Mouse (Mus musculus) Muller cell, postnatal 12 days (primary cell): Measurements from ENCODE around the gene Rps11.
"Not testable (repeated sequence)": the region's sequence is repeated elsewhere in the genome, so short reads cannot be mapped to it uniquely, and the experiment has no call there.

ENCODE experiments used
- DNase-seq: peaks from one replicate; pipeline ENCODE4 v3.0.0-alpha.2; 2015; ENCODE audit errors: inconsistent ontology term

Gene Rps11

DNA sequence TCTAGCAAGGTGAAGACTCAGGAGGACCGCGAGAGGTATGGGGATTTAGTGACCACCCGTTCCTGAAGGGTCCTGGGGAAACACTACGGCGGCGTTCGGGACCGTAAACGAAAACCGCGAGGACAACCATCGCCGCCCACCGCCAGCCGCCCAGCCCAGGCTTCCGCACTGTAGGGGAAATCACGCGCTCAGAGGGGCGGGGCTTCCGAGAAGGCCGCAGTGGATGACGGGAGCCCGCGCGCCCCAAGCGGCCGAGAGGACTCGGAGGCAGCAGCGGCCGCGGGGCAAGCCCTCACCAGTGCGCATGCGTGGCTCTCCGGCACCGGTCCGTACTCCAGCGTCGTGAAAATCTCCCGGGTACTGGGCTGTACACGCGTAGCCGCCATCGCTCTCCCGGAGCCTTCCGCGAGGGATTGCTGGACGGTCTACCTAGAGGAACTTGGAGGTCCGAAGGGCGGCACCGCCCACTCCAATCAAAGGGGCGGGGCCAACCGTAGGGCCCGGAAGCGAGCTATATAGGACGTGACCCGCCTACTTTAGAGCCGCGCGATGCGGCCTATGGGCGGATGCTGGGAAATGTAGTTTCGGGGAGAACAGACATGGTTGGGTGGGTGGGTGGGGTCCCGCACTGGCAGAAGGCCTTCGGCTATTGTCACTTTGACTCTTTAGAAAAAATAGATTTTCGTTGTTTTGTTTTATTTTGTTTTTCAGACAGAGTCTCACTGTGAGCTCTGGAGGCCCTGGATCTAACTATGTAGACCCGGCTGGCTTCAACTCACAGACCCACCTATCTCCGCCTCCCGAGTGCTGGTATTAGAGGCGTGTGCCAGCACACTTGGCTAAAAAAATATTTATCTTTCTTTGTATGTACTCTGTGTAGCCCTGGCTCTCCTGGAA is 30.1 kb upstream of the Rps11 start, which contains the start of the genes Pih1d1 and Aldh16a1:
Pih1d1 (plus strand) TSS at position 208 of the 897 bp plus-strand sequence.
Aldh16a1 (minus strand) TSS at position 489 of the 897 bp plus-strand sequence.
- DNase-seq, result peak; percentile 98

DNA sequence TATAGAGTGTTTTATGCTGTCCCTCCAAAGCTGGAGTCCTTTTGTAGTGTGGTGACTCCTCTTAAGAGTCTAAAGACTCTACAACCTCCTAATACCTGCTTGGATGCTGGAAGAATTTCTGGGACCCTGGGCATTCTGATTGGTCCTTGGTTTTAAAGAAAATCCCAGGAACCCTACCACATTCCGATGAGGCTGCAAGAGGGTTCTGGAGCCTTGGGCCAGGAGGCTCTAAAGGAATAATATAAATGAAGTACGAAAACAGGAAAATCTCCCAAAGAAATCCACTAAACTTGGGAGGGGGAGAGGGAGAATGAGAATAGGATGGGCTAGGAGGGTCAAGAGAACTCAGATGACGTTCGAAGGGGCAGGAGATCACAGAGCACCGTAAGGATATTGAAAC is 29.3 kb upstream of the Rps11 start:
- DNase-seq, result no peak

DNA sequence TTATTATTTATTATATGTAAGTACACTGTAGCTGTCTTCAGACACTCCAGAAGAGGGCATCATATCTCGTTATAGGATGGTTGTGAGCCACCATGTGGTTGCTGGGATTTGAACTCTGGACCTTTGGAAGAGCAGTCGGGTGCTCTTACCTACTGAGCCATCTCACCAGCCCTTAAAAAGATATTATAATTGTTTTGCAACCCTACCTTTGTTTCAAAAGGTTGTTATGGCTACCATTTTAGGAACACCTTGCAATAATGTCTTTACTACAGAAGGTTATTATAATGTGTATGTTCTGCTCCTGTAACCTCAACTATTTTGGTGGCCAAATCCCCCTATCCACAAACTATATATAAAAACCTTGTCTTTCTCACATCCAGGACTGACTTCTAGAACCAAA is 28.8 kb upstream of the Rps11 start:
- not testable (repeated sequence) for DNase-seq

DNA sequence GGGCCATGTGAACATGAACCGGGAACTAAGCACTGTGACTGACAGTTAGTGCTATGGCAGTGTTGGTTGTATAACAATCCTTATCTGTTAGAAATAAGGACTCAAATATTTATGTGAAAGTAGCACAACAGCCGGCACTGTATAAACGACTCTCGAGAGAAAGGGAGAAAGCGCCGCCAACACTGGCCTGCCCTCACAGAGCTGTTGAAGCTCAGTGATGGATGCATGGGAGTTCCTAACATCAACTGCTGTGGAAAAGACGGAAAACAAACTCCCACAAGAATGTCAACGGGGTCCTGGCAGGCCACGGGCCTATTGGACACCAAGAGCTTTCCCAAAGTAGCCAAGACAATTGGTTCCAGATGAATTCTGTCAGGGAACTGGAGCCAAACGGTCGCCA is 27.1 kb upstream of the Rps11 start:
- DNase-seq, result no peak

DNA sequence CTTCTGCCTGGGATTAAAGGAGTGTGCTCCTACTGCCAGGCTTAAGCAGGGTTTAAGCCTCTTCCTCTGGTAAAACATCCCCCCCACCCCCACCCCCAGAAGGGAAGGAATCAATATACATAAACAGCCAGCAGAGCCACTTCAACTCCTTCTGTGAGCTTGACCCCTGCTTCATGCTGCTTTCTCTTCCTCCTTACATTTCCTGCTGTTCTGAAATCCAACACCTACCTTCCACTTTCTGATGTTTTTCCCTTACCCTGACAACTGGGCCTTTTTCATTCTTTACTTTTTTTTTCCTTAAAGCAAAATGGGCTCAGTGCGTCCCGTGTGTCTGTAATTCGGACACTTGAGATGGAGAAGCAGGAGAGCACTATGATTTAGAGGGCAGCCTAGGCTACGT is 26.1 kb upstream of the Rps11 start:
- DNase-seq, result no peak

DNA sequence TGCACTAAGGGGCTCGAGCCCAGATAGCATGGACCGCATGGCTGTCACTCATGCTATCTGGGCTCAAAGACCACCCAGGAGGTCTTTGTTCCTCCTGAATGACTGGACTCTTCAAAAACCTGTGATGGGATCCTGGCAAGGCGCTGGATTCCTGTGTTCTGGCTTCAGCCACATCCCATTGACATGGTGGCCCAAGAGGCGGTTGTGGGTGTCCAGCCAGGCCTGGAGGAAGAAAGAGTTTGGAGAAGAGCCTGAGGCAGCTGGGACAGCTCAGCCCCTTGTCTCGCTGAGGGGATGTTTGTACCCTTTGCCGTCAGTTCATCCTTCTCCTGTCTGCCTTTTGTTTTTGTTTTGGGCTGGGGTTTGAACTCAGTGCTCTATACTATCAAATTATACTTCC is 25.3 kb upstream of the Rps11 start:
- no peak for DNase-seq

DNA sequence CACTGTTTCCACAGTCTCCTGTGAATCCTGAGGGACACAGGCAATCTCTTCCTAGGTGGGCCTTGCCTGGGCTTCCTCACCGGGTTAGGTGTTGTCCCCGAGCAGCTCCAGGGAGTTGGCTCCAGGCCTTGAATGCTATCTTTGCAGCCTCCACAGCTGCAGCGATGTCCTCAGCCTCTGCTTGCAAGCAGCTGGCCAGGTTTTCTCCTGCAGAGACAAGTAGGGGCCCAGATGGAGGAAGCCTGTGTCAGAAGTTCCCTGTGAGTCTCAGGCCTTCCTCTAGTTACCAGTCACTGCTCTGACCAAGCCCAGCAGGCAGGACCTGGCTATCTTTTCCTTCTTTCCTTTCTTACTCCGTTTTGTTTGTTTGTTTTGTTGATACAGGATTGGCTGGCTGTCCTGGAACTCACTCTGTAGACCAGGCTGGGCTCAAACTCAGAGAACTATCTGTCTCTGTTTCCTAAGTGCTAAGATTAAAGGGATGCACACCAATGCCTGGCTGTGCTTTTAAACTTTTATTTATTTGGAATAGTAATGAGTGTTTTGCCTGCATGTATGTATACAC is 24.4 kb upstream of the Rps11 start:
- no peak for DNase-seq

DNA sequence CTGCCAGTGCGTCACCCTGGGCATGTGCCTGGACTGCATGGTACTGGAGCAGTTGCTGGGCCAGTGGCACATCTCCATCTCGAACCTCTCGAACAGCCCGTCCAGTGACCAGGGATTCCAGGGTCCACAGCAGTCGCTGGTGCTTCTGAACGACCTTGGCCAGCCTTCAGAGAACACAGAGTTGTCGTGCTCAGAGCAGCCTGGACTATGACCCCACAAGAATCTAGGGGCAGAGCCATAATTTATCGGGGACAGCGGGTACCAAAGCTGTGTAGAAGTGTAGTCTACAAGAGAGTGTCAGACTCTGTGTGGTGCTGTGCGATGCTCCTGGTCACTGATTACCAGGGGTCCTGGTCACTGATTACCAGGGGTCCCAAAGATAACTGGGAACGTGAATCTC is 23.7 kb upstream of the Rps11 start:
- no peak for DNase-seq

DNA sequence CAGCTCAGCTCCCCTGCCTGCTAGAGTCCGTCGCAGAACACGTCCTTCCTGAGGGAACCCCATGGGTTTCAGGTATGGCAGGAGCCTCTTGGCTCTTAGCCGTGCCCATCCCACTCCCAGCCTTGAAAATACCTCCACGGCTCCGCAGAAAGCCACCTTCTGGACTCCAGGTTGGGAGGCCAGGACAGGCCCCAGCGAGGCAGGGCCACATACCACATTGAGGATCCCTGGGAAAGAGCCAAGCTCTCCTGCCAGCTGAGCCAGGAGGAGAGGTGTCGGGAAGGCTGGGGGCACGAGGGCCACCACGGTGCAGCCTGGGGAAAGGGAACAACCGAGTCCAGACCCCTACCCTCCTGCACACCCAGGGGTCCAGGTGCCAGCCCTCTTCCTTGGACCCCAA is 23.0 kb upstream of the Rps11 start:
- DNase-seq, result no peak

DNA sequence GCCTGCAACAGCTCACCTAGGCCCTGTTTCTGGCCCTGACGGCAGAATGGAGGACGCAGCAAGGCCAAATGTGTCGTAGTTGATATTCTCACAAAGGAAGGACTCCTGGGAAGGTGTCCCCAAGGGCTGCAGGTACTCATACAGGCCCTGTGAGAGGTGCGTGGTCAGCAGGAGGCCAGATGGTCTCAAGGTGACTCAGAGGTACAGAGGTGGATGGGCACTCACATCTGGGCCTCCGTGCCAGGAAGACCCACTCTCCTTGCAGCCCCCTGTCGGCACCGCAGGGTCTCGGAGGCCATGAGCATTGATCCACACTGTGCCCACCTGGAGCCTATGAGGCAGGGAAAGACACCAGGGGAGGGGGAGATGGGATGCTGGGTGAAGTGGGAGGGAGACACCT is 21.2 kb upstream of the Rps11 start:
- DNase-seq, result no peak

DNA sequence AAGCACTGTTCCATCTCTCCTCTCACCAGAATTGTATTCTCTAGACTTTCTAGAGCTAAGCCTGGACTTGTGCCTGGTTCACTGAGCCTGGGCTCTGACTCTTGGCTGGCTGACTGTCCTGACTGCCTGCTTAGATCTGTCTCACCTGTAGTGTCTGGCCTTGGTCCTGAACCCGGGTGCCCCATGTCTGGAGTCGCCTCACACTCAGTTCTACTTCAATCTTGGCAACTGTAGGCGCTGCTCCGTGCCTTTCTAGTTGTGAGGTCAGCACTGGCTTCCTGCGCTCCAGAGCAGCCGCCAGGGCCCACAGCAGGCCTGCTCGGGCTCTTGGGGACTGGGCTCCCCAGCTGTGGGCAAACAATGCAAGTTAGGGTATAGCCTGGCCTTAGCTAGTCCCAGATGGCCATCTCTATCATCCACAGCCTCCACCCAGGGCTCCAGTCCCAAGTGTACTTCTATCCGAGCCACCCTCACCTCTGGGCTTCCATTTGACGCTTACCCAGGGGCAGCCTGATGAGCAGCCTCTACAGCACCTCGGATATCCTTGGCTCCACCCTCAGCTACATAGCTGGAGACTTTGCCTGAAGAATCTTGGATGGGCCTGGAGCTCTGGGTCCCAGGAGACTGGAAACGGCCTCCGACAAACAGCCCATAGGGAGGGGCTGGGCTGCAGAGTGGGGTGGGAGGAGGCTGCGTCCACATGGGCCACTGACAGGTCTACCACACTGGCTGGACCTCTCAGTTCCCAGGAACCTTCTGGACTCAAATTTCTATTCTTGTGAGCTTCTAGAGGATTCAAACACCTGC is 20.3 kb upstream of the Rps11 start:
- DNase-seq, result no peak

DNA sequence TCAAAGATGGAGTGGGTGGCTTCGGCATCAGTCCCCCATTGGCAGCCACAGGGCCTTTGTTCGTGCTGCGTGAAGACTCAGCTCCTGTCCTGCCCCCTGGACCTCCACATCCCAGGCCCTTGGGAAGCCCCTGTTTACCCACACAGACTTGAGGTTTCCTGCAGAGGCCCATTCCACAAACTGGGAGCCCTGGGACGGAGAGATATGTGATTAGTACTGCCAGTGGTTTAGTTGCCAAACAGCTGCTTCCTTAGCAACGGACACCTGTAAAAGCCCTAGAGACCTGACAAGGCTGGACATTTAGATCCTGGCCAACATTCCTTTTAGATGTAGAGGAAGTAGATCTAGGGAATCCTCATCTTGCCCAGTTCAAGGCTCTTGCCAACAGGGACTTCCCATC is 17.7 kb upstream of the Rps11 start:
- no peak for DNase-seq

DNA sequence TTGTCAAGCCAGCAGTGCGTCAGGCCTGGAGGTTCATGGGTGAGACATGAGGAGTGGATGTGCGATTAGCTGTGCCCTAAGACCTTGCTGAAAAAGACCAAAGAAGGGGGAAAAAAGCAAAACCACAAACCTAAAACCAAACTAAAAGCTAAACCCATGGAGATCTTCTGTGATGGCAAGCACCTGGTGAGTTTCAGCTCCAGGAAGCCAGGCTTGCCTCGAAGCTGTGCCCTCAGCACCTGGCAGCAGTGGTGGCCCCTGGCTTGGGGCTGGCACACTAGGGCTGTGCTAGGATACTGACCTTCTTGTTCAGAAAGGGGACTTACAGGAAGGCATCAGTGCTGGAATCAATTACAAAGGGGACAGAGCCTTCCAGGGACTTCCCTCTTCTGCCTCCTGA is 17.1 kb upstream of the Rps11 start:
- DNase-seq, result no peak

DNA sequence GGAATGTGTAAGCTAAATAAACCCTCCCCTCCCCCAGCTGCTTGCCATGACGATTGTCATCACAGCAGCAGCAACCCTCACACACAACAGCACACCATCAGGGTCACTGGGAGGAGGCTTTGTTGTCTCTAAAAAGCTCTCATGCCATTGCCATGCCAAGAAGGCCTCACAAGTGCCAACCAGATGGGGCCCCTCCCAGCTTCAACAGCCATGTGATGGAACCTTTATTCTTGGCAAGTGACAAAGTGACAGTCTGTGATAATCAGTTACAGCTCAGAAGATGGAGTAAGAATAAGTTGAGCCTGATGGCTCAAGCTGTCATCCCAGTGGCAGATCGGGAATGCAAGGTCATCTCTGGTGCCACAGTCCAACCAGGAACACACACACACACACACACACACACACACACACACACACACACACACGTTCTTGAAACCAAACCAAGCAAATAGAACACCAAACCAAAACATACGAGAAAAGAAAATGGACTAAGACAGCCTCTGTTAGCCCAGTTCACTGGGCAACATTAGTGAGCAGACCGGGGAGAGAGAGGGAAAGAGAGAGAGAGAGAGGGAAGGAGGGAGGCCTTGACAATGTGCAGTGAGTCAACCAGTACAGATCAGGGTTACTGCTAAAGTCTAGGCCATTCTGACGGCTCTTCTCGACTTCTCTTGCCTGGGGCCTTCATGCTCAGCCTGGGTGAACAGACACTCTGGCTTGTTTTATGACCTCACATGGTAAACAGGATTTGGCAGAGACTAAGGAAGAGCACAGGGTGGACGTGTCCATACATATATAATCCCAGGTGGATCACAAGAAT is 15.9 kb upstream of the Rps11 start:
- no peak for DNase-seq

DNA sequence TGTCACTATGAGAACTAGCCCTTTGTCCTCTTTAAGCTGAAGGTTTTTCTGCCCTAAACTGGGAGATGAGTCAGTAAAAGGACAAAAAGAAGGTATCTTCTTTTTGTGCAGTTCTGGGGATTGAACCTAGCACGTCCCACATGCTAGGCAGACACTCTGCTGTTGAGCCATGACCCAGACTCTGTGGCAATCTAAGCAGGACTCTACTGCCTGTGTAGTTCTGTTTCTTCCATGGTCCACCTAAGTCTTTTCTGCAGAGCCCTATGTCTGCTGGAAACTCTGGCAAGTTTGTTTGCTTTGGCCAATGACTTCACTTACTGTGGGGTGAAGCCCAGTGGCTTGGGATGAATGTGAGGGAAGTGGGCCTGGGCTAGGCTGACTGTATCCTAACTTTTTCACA is 14.2 kb upstream of the Rps11 start:
- no peak for DNase-seq

DNA sequence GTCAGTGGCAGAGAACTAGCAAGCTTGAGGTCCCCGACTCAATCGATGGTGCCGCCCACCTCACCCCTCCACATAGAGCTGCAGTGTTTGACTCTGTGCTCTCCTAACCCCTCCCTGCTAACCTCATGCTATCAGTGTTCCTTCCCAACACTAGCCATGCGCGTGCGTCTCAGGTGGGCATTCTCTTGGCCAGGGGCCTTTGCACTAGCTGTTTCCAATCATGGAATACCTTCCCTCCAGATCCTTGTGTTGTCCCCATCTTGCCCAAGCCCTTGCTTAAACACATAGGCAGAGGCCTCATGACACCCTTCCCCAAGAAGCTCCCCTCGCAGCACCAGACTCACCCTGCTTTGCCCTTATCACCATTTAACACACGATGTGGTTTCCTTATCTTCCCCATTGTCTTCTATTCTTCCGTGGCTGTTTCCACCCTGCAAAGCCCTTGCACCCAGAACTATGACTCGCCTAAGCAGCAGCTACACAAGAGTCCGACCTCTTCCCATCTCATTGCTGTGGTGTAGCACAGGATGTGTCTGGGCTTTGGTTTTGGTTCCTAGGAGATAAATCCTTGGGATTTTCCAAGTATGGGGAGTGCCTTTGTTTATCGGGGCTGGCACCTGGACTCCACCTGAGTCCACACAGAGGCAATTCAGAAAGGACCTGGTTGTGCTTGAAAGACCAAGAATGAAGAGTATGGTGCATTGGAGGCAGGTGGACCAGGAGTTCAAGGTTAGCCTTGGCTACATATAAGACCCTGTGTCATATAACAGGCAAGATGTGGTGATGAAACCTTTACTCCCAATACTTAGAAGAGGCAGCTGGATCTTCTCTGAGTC is 13.2 kb upstream of the Rps11 start:
- no peak for DNase-seq

DNA sequence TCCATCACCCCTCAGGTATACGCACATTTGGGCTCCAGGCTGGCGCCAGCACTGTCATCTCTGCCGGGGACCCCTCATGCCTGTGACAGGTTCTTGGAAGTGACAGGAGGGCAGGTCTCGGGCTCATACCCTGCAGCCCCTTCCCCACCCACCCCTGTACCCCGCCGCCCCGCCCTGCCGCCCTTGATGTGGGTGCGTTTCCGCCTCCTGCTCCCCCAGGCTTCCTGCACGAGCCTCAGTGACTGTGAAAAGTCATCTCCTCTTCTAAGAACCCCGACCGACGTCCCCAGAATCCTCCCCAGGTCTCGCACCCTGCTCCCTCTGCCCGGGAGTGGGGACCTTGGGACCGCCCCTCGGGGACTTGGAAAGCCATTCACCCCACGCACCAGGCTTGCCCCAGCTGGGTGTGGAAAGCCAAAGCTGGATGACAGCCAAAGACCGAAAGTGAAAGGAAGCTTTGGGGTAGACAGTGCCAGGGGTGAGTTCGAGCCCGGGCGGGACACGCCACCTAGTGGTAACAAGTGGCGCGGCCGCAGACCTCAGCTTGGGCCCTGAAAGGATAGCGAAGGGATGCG is 11.8 kb upstream of the Rps11 start, which contains the start of the genes Gm45713 and Flt3l:
Gm45713 (minus strand) TSS at position 239 of the 575 bp plus-strand sequence.
Flt3l (minus strand) TSS at position 440 of the 575 bp plus-strand sequence.
- peak; percentile 92 for DNase-seq

DNA sequence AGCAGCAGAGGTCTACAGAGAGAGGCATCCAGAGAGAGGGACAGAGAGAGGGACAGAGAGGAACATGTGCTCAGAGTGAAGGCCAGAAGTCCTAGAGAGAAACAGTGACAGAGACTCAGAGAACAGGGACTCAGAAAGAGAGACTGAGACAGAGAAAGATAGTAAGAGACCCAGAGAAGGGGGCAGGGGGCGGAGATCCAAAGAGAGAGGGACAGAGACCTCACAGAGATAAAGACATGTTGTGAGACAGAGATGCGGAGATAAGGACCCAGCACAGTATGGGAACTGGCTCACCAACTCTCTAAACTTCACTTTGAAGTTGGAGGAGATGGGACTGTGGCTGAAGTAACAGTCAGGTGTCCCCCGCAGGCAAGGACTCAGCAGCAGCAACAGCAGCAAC is 11.1 kb upstream of the Rps11 start:
- DNase-seq, result no peak

DNA sequence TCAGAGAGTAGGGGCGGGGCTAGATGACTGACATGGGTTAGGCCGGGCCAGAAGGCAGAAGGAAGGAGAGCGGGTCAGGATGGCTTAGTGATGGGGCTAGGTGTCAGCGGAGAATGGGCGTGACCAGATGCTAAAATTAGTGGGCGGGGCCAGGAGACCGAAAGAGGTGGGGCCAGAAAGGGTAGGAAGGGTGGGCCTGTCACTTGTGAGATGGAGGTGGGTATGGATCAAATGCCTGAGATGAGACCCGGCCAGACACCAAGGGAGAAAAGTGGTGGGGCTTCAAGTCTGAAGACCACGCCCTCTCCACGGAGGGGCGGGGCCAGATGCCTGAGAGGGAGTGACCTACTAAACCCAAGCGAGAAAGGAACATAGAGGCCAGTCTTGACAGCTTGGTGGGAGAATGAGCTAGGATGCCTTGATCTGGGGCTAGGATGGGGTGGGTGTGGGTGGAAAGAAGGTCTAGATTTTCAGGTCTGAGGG is 10.3 kb upstream of the Rps11 start:
- DNase-seq, result peak; percentile 34
